Mouse (Mus musculus) T-helper 17 cell (primary cell): Measurements from ENCODE around the gene Mark1.

Experiments used
- in situ Hi-C, 2 experiments: fragments of 300-600 bp; cut with MboI, MseI; formaldehyde crosslinking; loops; 1 replicate in 1 of 2; 2 replicates in 1 of 2; pipeline ENCODE4 v1.15.1; 2025; ENCODE audit warnings: high pct_unique_total_duplicates in 2 of 2

Gene Mark1

GRCm38 (mm10) chr1:184857216-184857615, 142.2 kb downstream of the Mark1 start:
- in situ Hi-C loops = loop anchor here in 1 of 2 experiments (25.0 kb wide), 1 partner anchor 1880 kb away; the partner anchor contains the start of gene Rrp15

GRCm38 (mm10) chr1:184853922-184854321, 145.4 kb downstream of the Mark1 start:
- in situ Hi-C loops = loop anchor here in 1 of 2 experiments (25.0 kb wide), 1 partner anchor 1883 kb away; the partner anchor contains the start of gene Rrp15

- in situ Hi-C loops = loop anchor here in 1 of 2 experiments (25.0 kb wide), 1 partner anchor 1884 kb away; the partner anchor contains the start of gene Rrp15
Measured at GRCm38 (mm10) chr1:184853339-184853738, 146.0 kb downstream of the Mark1 start.

GRCm38 (mm10) chr1:184851741-184852618, 147.4 kb downstream of the Mark1 start:
- in situ Hi-C loops = loop anchor here in 1 of 2 experiments (25.0 kb wide), 1 partner anchor 1885 kb away; the partner anchor contains the start of gene Rrp15

- in situ Hi-C loops = loop anchor here in 1 of 2 experiments (25.0 kb wide), 1 partner anchor 1886 kb away; the partner anchor contains the start of gene Rrp15
Measured at GRCm38 (mm10) chr1:184851166-184851565, 148.2 kb downstream of the Mark1 start.

GRCm38 (mm10) chr1:184846973-184847372, 152.4 kb downstream of the Mark1 start:
- in situ Hi-C loops = no loop called here
